Mouse (Mus musculus) midbrain, embryonic 11.5 days (tissue): ENCODE results near the gene Scd2. TPM values are rescaled to one million over a fixed set of nuclear protein-coding genes. Genes with fewer than 3 reads are reported as not detected.
A peak's percentile ranks its signal among the peaks of the same experiment; 100 is the strongest.

ENCODE experiments used
- ATAC-seq: fragments of 200-750 bp; cut with Nextera tagmentation; 2 replicates; pipeline ENCODE4 v1.8.0; 2017; ENCODE audit warnings: moderate TSS enrichment, moderate library complexity; ENCODE audit not compliant: low FRiP score
- DNase-seq: peaks from one replicate; pipeline ENCODE4 v3.0.0; 2015; ENCODE audit warnings: low spot score; ENCODE audit errors: missing footprints
- H3K27ac ChIP-seq: fragments of 300-500 bp; sonication (generic); 2 replicates; pipeline ENCODE4 v1.5.1; 2014; ENCODE audit warnings: low read depth, low read length
- H3K27me3 ChIP-seq: fragments of 300-500 bp; sonication (generic); 2 replicates; pipeline ENCODE4 v1.6.1; 2014; ENCODE audit warnings: mild to moderate bottlenecking, low read length, moderate library complexity, mixed read lengths; ENCODE audit not compliant: control insufficient read depth, insufficient read depth
- H3K36me3 ChIP-seq: fragments of 300-500 bp; sonication (generic); 2 replicates; pipeline ENCODE4 v1.6.1; 2014; ENCODE audit warnings: mild to moderate bottlenecking, low read length, moderate library complexity, mixed read lengths; ENCODE audit not compliant: control insufficient read depth, insufficient read depth
- H3K4me1 ChIP-seq: fragments of 300-500 bp; sonication (generic); 2 replicates; pipeline ENCODE4 v1.6.1; 2014; ENCODE audit warnings: low read length; ENCODE audit not compliant: control insufficient read depth, insufficient read depth
- H3K4me2 ChIP-seq: fragments of 300-500 bp; sonication (generic); 2 replicates; pipeline ENCODE4 v1.6.1; 2014; ENCODE audit warnings: mild to moderate bottlenecking, moderate library complexity
- H3K4me3 ChIP-seq: fragments of 300-500 bp; sonication (generic); 2 replicates; pipeline ENCODE4 v1.5.1; 2014; ENCODE audit warnings: low read depth, low read length
- H3K9ac ChIP-seq: fragments of 300-500 bp; sonication (generic); 2 replicates; pipeline ENCODE4 v1.6.1; 2014; ENCODE audit warnings: low read length
- H3K9me3 ChIP-seq: fragments of 300-500 bp; sonication (generic); 2 replicates; pipeline ENCODE4 v1.6.1; 2016; ENCODE audit warnings: low read length; ENCODE audit not compliant: control insufficient read depth
- WGBS: fragments of 180-500 bp; shearing (Covaris S2); extraction: QIAGEN DNeasy Blood & Tissue Kit; methylation state at CpG from one replicate; pipeline ENCODE4 v1.1.7; 2014; 5-methylcytosine and 5-hydroxymethylcytosine counted together
- microRNA-seq: library from miRNA; unstranded; fragments of <30 nt; microRNA quantifications from one replicate; pipeline ENCODE4, GENCODE M21; 2017
- polyA plus RNA-seq: library from polyadenylated mRNA; unstranded; fragments of >200 nt; fragmentation: Nextera tagmentation; extraction: Ambion mirVana; gene quantifications from 2 replicates; pipeline ENCODE4 v1.2.1, GENCODE M21; 2014

The Scd2 gene
- polyA plus RNA-seq, 1 experiment from 2014 or later: 353 TPM

DNA sequence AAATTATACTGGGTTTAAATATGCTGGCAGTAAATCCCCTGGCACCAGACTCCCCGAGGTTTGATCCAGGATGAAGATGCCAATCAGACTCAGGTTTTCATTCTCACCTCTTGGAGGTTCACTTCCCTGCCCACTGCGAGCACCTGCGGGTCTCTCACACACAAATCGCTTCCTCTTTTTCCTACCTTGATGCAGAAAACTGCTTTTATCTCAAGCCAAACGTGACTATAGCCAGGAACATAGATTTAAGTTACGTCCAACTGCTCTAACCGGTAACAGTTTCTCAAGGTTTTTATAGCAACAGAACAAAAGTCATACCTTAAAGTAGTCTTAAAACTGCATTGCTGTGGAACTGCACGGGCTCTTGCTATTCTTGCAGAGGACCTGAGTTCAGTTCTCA, 56.2 kb downstream of the Scd2 start:
- WGBS: 92% methylated on average over 8 of the region's 8 CpGs
- DNase-seq (no peak), ATAC-seq (no peak)
- H3K9me3 ChIP-seq: no peaks in the 10 kb centered on the region
- no peak overlapping the region for H3K27ac ChIP-seq
- no peaks in the 10 kb centered on the region for H3K4me1 ChIP-seq
- H3K9ac ChIP-seq: no peak overlapping the region
- no peak overlapping the region for H3K4me2 ChIP-seq
- no peak overlapping the region for H3K4me3 ChIP-seq
- H3K36me3 ChIP-seq: no peaks in the 10 kb centered on the region
- H3K27me3 ChIP-seq: no peaks in the 10 kb centered on the region

DNA sequence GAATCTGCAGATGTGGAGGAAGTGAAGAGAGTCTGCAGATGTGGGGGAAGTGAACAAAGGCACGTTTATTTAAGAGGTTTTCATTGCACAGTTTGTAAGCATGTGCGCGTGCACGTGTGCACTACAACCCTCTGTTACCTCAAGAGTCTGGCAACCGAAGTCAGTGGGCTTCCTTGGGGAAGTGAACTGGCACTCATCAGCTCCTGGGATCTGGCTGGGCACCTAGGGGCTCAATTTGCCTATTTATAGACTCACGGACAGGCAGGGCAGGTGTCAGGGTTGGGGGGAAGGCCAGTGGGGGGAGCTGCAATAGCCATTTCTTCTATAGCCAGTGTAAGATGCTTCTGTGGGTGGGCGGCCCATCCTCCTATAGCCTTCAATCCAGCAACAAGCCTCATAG, 58.3 kb downstream of the Scd2 start:
- Histone ChIP-seq H3K36me3 (no peaks in the 10 kb centered on the region), H3K4me1 (no peaks in the 10 kb centered on the region), H3K9ac (no peak overlapping the region), H3K9me3 (no peaks in the 10 kb centered on the region), H3K4me2 (no peak overlapping the region), H3K4me3 (no peak overlapping the region), H3K27me3 (no peaks in the 10 kb centered on the region), H3K27ac (no peak overlapping the region)
- 82% methylated on average over 7 of the region's 7 CpGs for WGBS
- DNase-seq: no peak
- no peak for ATAC-seq

Small RNA genes lying within 50 kb of the gene (microRNA-seq; reads per million reads assigned to microRNA genes)
- 1.9 reads per million, percentile 3 among the genes with 10 or more reads in this experiment for gene Mir5114

Other genes with a start within 250 kb of the Scd2 start
- 20.0 and 20.5 TPM in 2 replicates for gene Erlin1, start 223.9 kb upstream of the Scd2 start, polyA plus RNA-seq
- gene Chuk, start 186.2 kb upstream of the Scd2 start, polyA plus RNA-seq: 53.9 and 58.7 TPM in 2 replicates
- 42.2 and 53.3 TPM in 2 replicates for gene Cwf19l1, start 157.8 kb upstream of the Scd2 start, polyA plus RNA-seq
- gene Bloc1s2, start 147.2 kb upstream of the Scd2 start, polyA plus RNA-seq: 113 and 128 TPM in 2 replicates
- 0.08 and 0.14 TPM in 2 replicates for gene Pkd2l1, start 101.2 kb upstream of the Scd2 start, polyA plus RNA-seq
- 0.22 TPM in 1 of 2 replicates, not detected in the other for gene Scd3, start 90.4 kb upstream of the Scd2 start, polyA plus RNA-seq
- gene Scd4, start 39.4 kb downstream of the Scd2 start, polyA plus RNA-seq: 0.06 TPM in 1 of 2 replicates, not detected in the other
- gene Scd1, start 114.2 kb downstream of the Scd2 start, polyA plus RNA-seq: 16.0 and 17.4 TPM in 2 replicates
- 7.9 and 13.9 TPM in 2 replicates for gene Wnt8b, start 199.8 kb downstream of the Scd2 start, polyA plus RNA-seq